7 mouse cellular contexts compared by ENCODE assay signal in the genomic region with DNA sequence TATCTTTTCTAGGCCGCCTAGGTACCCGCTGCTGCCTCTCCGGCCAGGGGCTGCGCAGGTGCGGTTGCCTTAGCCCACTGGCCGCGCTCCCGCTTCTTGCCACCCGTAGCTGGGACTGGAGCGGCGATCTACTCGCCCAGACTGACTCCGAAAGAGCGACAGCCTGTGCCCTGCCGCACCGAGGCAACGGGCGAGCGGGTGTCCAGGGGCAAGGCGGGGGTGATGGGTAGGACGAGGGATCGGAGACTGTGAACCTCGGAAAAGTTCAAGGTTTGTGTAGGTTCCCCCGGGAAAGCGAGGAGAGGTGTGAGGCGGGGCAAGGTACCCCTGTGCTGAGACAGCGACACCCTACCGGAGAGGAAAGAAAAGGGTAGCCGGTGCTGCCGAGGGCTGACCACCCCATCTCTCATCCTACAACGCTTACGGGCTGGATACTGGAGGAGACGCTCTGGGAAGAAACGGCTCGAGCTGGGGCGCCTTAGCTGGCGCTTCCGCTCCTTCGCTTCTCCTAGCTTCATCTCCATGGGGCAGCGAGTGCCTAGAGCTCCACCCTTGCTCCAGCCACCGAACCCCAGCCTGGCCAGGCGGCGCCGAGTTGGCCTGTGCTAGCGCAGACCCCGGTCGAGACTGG. TPM values are rescaled to one million over a fixed set of nuclear protein-coding genes. Genes with fewer than 3 reads are reported as not detected.
DNase-seq lines count a peak whose midpoint lies in the region; ATAC-seq lines count a peak whose summit lies in the region.

No protein-coding gene starts in this region.

- H3K4me3 ChIP-seq in forebrain, embryonic 11.5 days (ENCODE audit: low read depth, low read length): peak overlapping the region; percentile 54
- peak overlapping the region; percentile 59 for H3K4me3 ChIP-seq in limb, embryonic 12.5 days (replicated peaks)

- no peak; the same call in 1 of the 2 replicates for ATAC-seq in forebrain, embryonic 11.5 days (replicated peaks; ENCODE audit: low FRiP score)
- no peak for ATAC-seq in limb, embryonic 12.5 days (ENCODE audit: insufficient number of reproducible peaks, insufficient read depth, low FRiP score, low TSS enrichment, low read depth)

- peak overlapping the region; percentile 59 for H3K9ac ChIP-seq in forebrain, embryonic 11.5 days (ENCODE audit: low read length)
- H3K9ac ChIP-seq in limb, embryonic 12.5 days (replicated peaks): peak overlapping the region; percentile 44; the same call in 1 of the 2 replicates

- 1% methylated on average over 47 of the region's 47 CpGs for WGBS in forebrain, embryonic 11.5 days
- under 1% methylated on average over 46 of the region's 47 CpGs for WGBS in limb, embryonic 12.5 days

- peaks cover 50% of the 10 kb centered on the region for H3K27me3 ChIP-seq in forebrain, embryonic 11.5 days (ENCODE audit: control insufficient read depth, insufficient read depth, low read length)
- H3K27me3 ChIP-seq in limb, embryonic 12.5 days: peaks cover 100% of the 10 kb centered on the region

- H3K4me1 ChIP-seq in forebrain, embryonic 11.5 days (replicated peaks; ENCODE audit: control insufficient read depth, insufficient read depth, low read length): peaks cover 10% of the 10 kb centered on the region
- H3K4me1 ChIP-seq in limb, embryonic 12.5 days (replicated peaks): peaks cover 29% of the 10 kb centered on the region

- DNase-seq in left cerebral cortex, adult 8-10 months (ENCODE audit: low spot score in 2 of 2): peak; percentile 10 to 18
- no peak for DNase-seq in left cerebral cortex, adult 9 months (ENCODE audit: low spot score in 2 of 2)
- peak; percentile 33 for DNase-seq in cerebellum, adult 9-11 months
- peak; percentile 73 for DNase-seq in forebrain, embryonic 11.5 days (ENCODE audit: low spot score)
- peak; percentile 63 for DNase-seq in retina, embryonic 14.5 days (ENCODE audit: low spot score)
- DNase-seq in thymus, postnatal 0 days (ENCODE audit: low spot score): no peak

- no peaks in the 10 kb centered on the region for H3K9me3 ChIP-seq in forebrain, embryonic 11.5 days (ENCODE audit: control insufficient read depth, low read length)
- H3K9me3 ChIP-seq in limb, embryonic 12.5 days: no peaks in the 10 kb centered on the region

- H3K36me3 ChIP-seq in forebrain, embryonic 11.5 days (ENCODE audit: control insufficient read depth, insufficient read depth, low read length): no peaks in the 10 kb centered on the region
- H3K36me3 ChIP-seq in limb, embryonic 12.5 days: no peaks in the 10 kb centered on the region

- H3K27ac ChIP-seq in forebrain, embryonic 11.5 days (ENCODE audit: low read depth, low read length): no peak overlapping the region
- no peak overlapping the region for H3K27ac ChIP-seq in limb, embryonic 12.5 days

- peak overlapping the region; percentile 79 for H3K4me2 ChIP-seq in forebrain, embryonic 11.5 days (ENCODE audit: low read depth, low read length, severe bottlenecking)
- peak overlapping the region; percentile 93 for H3K4me2 ChIP-seq in limb, embryonic 12.5 days

RNA-seq across cellular contexts. Expression of a gene that starts 0.9 kb away (rescaled TPM):
- 10 to 100 TPM; 16.2 to 17.7 (median 17.1) TPM for total RNA-seq in left cerebral cortex, adult 8-10 months (2022)
- polyA plus RNA-seq in forebrain, embryonic 11.5 days (2014; fragmentation: Nextera tagmentation; extraction: Ambion mirVana): 0.55 and 0.84 TPM in 2 replicates
- 0.70 and 0.76 TPM in 2 replicates for polyA plus RNA-seq in limb, embryonic 12.5 days (2016; fragmentation: Nextera tagmentation; extraction: Ambion mirVana)
- polyA plus RNA-seq in thymus, postnatal 0 days (2015; fragmentation: Nextera tagmentation; extraction: Ambion mirVana): not detected in 2 replicates

Comparison
In these comparisons a context has a peak if more than half of its experiments do, and no peak if none do; other contexts are left out.
1. DNase-seq: peak in left cerebral cortex, adult 8-10 months (2 of 2), cerebellum, adult 9-11 months (single experiment), forebrain, embryonic 11.5 days (single experiment) and retina, embryonic 14.5 days (single experiment); none in left cerebral cortex, adult 9 months (0 of 2) and thymus, postnatal 0 days (single experiment).